Mouse (Mus musculus): ENCODE data around the gene Hist1h2bp. TPM values are rescaled to one million over a fixed set of nuclear protein-coding genes. Genes with fewer than 3 reads are reported as not detected.

Gene Hist1h2bp
- 32.1 to 51.1 TPM (median 41.4 TPM) in 4 replicates for total RNA-seq (2023)

GRCm38 (mm10) chr13:21786899-21787629 is at the start of gene Hist1h2bp, which contains the start of gene Hist1h2an:
Gene Hist1h2bp (plus strand): TSS chr13:21787461.
Gene Hist1h2an (minus strand): TSS chr13:21787218.

GRCm38 (mm10) chr13:21750159-21751017 is 36.9 kb upstream of the Hist1h2bp start, which contains the start of gene Hist1h4k:
Gene Hist1h4k (minus strand): TSS chr13:21750505.

GRCm38 (mm10) chr13:21753524-21754285 is 33.6 kb upstream of the Hist1h2bp start, which contains the start of the genes Hist1h2ak and Hist1h2bn:
Gene Hist1h2ak (minus strand): TSS chr13:21753827.
Gene Hist1h2bn (plus strand): TSS chr13:21754123.

GRCm38 (mm10) chr13:21779767-21780731 is 7.2 kb upstream of the Hist1h2bp start, which contains the start of gene Hist1h1b:
Gene Hist1h1b (minus strand): TSS chr13:21780625.

GRCm38 (mm10) chr13:21783255-21783617 is 4.0 kb upstream of the Hist1h2bp start, which contains the start of gene Hist1h3i:
Gene Hist1h3i (minus strand): TSS chr13:21783370.

GRCm38 (mm10) chr13:21810073-21810472 is 22.8 kb downstream of the Hist1h2bp start, which contains the start of the genes Hist1h2bq and Hist1h2ao:
Gene Hist1h2bq (minus strand): TSS chr13:21810197.
Gene Hist1h2ao (plus strand): TSS chr13:21810465.

GRCm38 (mm10) chr13:21811539-21811938 is 24.3 kb downstream of the Hist1h2bp start, which contains the start of gene Hist1h4m:
Gene Hist1h4m (plus strand): TSS chr13:21811746.

GRCm38 (mm10) chr13:21831418-21832394 is 44.4 kb downstream of the Hist1h2bp start, which contains the start of gene Hist1h4n:
Gene Hist1h4n (minus strand): TSS chr13:21832196.

GRCm38 (mm10) chr13:21833461-21833860 is 46.2 kb downstream of the Hist1h2bp start, which contains the start of the genes Hist1h2ap and Hist1h2br:
Gene Hist1h2ap (minus strand): TSS chr13:21833507.
Gene Hist1h2br (plus strand): TSS chr13:21833743.

Other genes with a start within 250 kb of the Hist1h2bp start
- gene Olfr1366, start 244.7 kb upstream of the Hist1h2bp start, total RNA-seq (2023) = not detected in 4 replicates
- not detected in 4 replicates for gene Olfr1535, start 227.6 kb upstream of the Hist1h2bp start, total RNA-seq (2023)
- not detected in 4 replicates for gene Olfr1364, start 205.7 kb upstream of the Hist1h2bp start, total RNA-seq (2023)
- gene Olfr1362, start 173.4 kb upstream of the Hist1h2bp start, total RNA-seq (2023) = not detected in 4 replicates
- gene Olfr11, start 144.9 kb upstream of the Hist1h2bp start, total RNA-seq (2023) = not detected in 4 replicates
- gene Olfr1361, start 124.1 kb upstream of the Hist1h2bp start, total RNA-seq (2023) = not detected in 4 replicates
- gene Olfr1360, start 110.1 kb upstream of the Hist1h2bp start, total RNA-seq (2023) = not detected in 4 replicates
- not detected in 4 replicates for gene Olfr1359, start 89.3 kb upstream of the Hist1h2bp start, total RNA-seq (2023)
- gene Hist1h2bl, start 71.3 kb upstream of the Hist1h2bp start, total RNA-seq (2023) = 60.5 to 95.6 TPM (median 91.5 TPM) in 4 replicates
- 86.2 to 128 TPM (median 105 TPM) in 4 replicates for gene Hist1h2ai, start 71.0 kb upstream of the Hist1h2bp start, total RNA-seq (2023)
- 124 to 146 TPM (median 132 TPM) in 4 replicates for gene Hist1h3h, start 69.8 kb upstream of the Hist1h2bp start, total RNA-seq (2023)
- gene Hist1h2bm, start 65.4 kb upstream of the Hist1h2bp start, total RNA-seq (2023) = 7.8 to 14.0 TPM (median 11.2 TPM) in 4 replicates
- 13.5 to 16.8 TPM (median 15.9 TPM) in 4 replicates for gene Hist1h4j, start 52.4 kb upstream of the Hist1h2bp start, total RNA-seq (2023)
- gene Hist1h4k, start 37.0 kb upstream of the Hist1h2bp start, total RNA-seq (2023) = 235 to 385 TPM (median 353 TPM) in 4 replicates
- 33.5 to 52.3 TPM (median 43.6 TPM) in 4 replicates for gene Hist1h2ak, start 33.6 kb upstream of the Hist1h2bp start, total RNA-seq (2023)
- 76.0 to 118 TPM (median 87.0 TPM) in 4 replicates for gene Hist1h2bn, start 33.3 kb upstream of the Hist1h2bp start, total RNA-seq (2023)
- 55.1 to 70.5 TPM (median 62.8 TPM) in 4 replicates for gene Hist1h1b, start 6.8 kb upstream of the Hist1h2bp start, total RNA-seq (2023)
- 183 to 227 TPM (median 189 TPM) in 4 replicates for gene Hist1h3i, start 4.1 kb upstream of the Hist1h2bp start, total RNA-seq (2023)
- 30.2 to 44.7 TPM (median 33.5 TPM) in 4 replicates for gene Hist1h2an, start 243 bp upstream of the Hist1h2bp start, total RNA-seq (2023)
- 160 to 195 TPM (median 178 TPM) in 4 replicates for gene Hist1h2bq, start 22.7 kb downstream of the Hist1h2bp start, total RNA-seq (2023)
- 204 to 263 TPM (median 252 TPM) in 4 replicates for gene Hist1h2ao, start 23.0 kb downstream of the Hist1h2bp start, total RNA-seq (2023)
- gene Hist1h4m, start 24.3 kb downstream of the Hist1h2bp start, total RNA-seq (2023) = 296 to 419 TPM (median 357 TPM) in 4 replicates
- 56.0 to 117 TPM (median 97.2 TPM) in 4 replicates for gene Hist1h4n, start 44.7 kb downstream of the Hist1h2bp start, total RNA-seq (2023)
- 44.1 to 82.7 TPM (median 54.3 TPM) in 4 replicates for gene Hist1h2ap, start 46.0 kb downstream of the Hist1h2bp start, total RNA-seq (2023)
- gene Hist1h2br, start 46.3 kb downstream of the Hist1h2bp start, total RNA-seq (2023) = 158 to 191 TPM (median 175 TPM) in 4 replicates
- gene Zfp184, start 157.6 kb downstream of the Hist1h2bp start, total RNA-seq (2023) = 3.0 to 4.9 TPM (median 3.4 TPM) in 4 replicates
- not detected in 4 replicates for gene Pom121l2, start 193.7 kb downstream of the Hist1h2bp start, total RNA-seq (2023)
- gene Prss16, start 222.3 kb downstream of the Hist1h2bp start, total RNA-seq (2023) = 0.46 to 0.83 TPM (median 0.70 TPM) in 3 of 4 replicates, not detected in the other
- 15.9 to 84.2 TPM (median 37.8 TPM) in 4 replicates for gene Hist1h2ah, start 248.1 kb downstream of the Hist1h2bp start, total RNA-seq (2023)
- 28.7 to 55.1 TPM (median 42.1 TPM) in 4 replicates for gene Hist1h2bk, start 248.4 kb downstream of the Hist1h2bp start, total RNA-seq (2023)

All from B cell, adult 62 days (primary cell).